Mouse (Mus musculus): Measurements from ENCODE around the gene 1700001L19Rik. TPM values are rescaled to one million over a fixed set of nuclear protein-coding genes. Genes with fewer than 3 reads are reported as not detected.

Gene 1700001L19Rik
- polyA plus RNA-seq, 1 experiment, result not detected

- Histone ChIP-seq H3K4me1 (ENCODE audit: control insufficient read depth, insufficient read depth, low read length) (peaks cover 8% of the 10 kb centered on the region), H3K4me3 (ENCODE audit: insufficient read depth, low read length) (no peak overlapping the region), H3K27ac (ENCODE audit: insufficient read depth, low read length) (peak overlapping the region; percentile 62; the same call in 1 of the 2 replicates)
- TF ChIP-seq POLR2A (IDR thresholded peaks at IDR 0.05; ENCODE audit: low read depth, low read length) (no peak), CTCF (IDR thresholded peaks at IDR 0.05; ENCODE audit: borderline replicate concordance, insufficient read depth, low read length) (no peak)
Observed at GRCm38 (mm10) chr13:68603085-68603484, 5.9 kb downstream of the 1700001L19Rik start.

- Histone ChIP-seq H3K4me3 (ENCODE audit: insufficient read depth, low read length) (no peak overlapping the region), H3K27ac (ENCODE audit: insufficient read depth, low read length) (no peak overlapping the region), H3K4me1 (ENCODE audit: control insufficient read depth, insufficient read depth, low read length) (peaks cover 8% of the 10 kb centered on the region)
- TF ChIP-seq CTCF (IDR thresholded peaks at IDR 0.05; ENCODE audit: borderline replicate concordance, insufficient read depth, low read length) (no peak), POLR2A (IDR thresholded peaks at IDR 0.05; ENCODE audit: low read depth, low read length) (no peak)
Observed at GRCm38 (mm10) chr13:68605689-68606126, 8.5 kb downstream of the 1700001L19Rik start.

- H3K4me3 ChIP-seq (ENCODE audit: insufficient read depth, low read length), result no peak overlapping the region
- no peak overlapping the region for H3K27ac ChIP-seq (ENCODE audit: insufficient read depth, low read length)
- TF ChIP-seq POLR2A (IDR thresholded peaks at IDR 0.05; ENCODE audit: low read depth, low read length) (0 out of 2 replicates have a peak, but pooled peaks have one; percentile 21), CTCF (IDR thresholded peaks at IDR 0.05; ENCODE audit: borderline replicate concordance, insufficient read depth, low read length) (no peak)
- H3K4me1 ChIP-seq (ENCODE audit: control insufficient read depth, insufficient read depth, low read length), result peaks cover 8% of the 10 kb centered on the region
Observed at GRCm38 (mm10) chr13:68607652-68608405, 10.6 kb downstream of the 1700001L19Rik start.

- TF ChIP-seq POLR2A (IDR thresholded peaks at IDR 0.05; ENCODE audit: low read depth, low read length) (no peak), CTCF (IDR thresholded peaks at IDR 0.05; ENCODE audit: borderline replicate concordance, insufficient read depth, low read length) (0 out of 2 replicates have a peak, but pooled peaks have one; percentile 15)
- H3K4me3 ChIP-seq (ENCODE audit: insufficient read depth, low read length), result no peak overlapping the region
Observed at GRCm38 (mm10) chr13:68622792-68623191, 25.6 kb downstream of the 1700001L19Rik start.

GRCm38 (mm10) chr13:68627041-68627440, 29.8 kb downstream of the 1700001L19Rik start:
- Histone ChIP-seq H3K4me1 (ENCODE audit: control insufficient read depth, insufficient read depth, low read length) (no peaks in the 10 kb centered on the region), H3K4me3 (ENCODE audit: insufficient read depth, low read length) (no peak overlapping the region), H3K27ac (ENCODE audit: insufficient read depth, low read length) (no peak overlapping the region)
- TF ChIP-seq POLR2A (IDR thresholded peaks at IDR 0.05; ENCODE audit: low read depth, low read length) (no peak), CTCF (IDR thresholded peaks at IDR 0.05; ENCODE audit: borderline replicate concordance, insufficient read depth, low read length) (no peak)

More at GRCm38 (mm10) chr13:68622792-68623191, 25.6 kb downstream of the 1700001L19Rik start:
- H3K27ac ChIP-seq (ENCODE audit: insufficient read depth, low read length), result no peak overlapping the region
- H3K4me1 ChIP-seq (ENCODE audit: control insufficient read depth, insufficient read depth, low read length), result no peaks in the 10 kb centered on the region

- Histone ChIP-seq H3K4me1 (ENCODE audit: control insufficient read depth, insufficient read depth, low read length) (no peaks in the 10 kb centered on the region), H3K27ac (ENCODE audit: insufficient read depth, low read length) (no peak overlapping the region), H3K4me3 (ENCODE audit: insufficient read depth, low read length) (no peak overlapping the region)
- TF ChIP-seq POLR2A (IDR thresholded peaks at IDR 0.05; ENCODE audit: low read depth, low read length) (no peak), CTCF (IDR thresholded peaks at IDR 0.05; ENCODE audit: borderline replicate concordance, insufficient read depth, low read length) (no peak)
Observed at GRCm38 (mm10) chr13:68642786-68643185, 45.6 kb downstream of the 1700001L19Rik start.

Other genes with a start within 250 kb of the 1700001L19Rik start
- gene Mtrr, start 15.3 kb upstream of the 1700001L19Rik start, polyA plus RNA-seq (2011; ENCODE audit: insufficient read length, low read depth, missing spikeins), result 16.4 and 16.7 TPM in 2 replicates
- gene Fastkd3, start 15.2 kb upstream of the 1700001L19Rik start, polyA plus RNA-seq (2011; ENCODE audit: insufficient read length, low read depth, missing spikeins), result 14.2 and 21.8 TPM in 2 replicates

Measured in embryonic fibroblast, embryonic 13.5 days (primary cell).